Mouse (Mus musculus): ENCODE data around the gene Meis1.

The Meis1 gene

DNA sequence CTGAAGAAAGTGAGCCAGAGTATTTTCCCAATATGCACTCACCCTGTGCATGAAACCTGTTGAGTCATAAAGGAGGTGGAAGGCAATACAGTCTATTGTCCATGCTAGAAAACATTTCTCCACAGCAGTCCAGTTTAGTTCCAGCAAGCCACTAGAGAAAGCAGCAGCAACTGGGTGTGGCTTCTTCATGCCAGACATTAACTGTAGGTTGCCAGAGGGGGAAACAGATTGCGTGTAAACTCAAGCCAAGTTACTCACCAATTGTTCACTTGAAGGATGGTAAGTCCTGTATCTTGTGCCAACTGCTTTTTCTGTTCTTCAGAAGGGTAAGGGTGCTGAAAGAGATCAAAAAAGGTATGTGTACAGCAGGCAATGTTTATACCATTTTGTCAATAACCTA, 113.4 kb downstream of the Meis1 start:
- DNase-seq (ENCODE audit: low spot score in 2 of 2), result no peak

DNA sequence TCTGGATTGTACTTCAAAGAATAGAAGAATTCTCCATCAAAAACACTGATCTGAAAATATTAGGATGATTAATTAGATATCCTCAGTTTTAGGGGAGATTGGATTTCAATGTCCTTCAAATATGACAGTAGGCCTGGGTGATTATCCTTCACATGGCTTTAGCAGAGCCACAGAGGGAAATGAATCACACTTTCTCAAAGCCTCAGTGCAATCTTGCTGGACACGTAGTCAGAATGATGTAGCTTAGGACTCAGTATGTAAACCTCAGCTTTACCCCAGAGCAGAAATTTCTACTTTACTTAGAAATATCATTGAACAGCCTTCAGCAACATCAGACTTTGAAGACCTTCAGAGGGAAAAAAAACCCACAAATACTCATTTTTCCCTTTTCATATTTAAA, 113.9 kb downstream of the Meis1 start:
- DNase-seq (ENCODE audit: low spot score in 2 of 2), result no peak

DNA sequence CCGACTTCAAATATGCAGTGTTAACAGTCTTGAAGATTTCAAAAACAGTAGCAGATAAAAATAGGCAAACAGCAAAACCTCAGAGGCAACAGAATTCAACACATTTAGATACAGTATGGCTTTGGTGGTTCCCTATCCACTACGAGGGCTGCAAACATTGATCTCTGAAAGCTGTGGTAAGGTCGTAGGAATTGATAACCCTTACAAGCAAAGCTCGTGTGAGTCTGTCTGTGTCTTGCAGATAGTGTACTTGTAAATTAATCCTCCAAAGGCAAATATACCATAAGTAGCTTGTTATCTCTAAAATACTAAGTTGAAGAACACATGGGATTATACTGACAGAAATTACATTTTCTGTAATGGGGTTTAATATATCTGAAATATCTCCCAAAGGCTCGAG, 114.5 kb downstream of the Meis1 start:
- no peak for DNase-seq (ENCODE audit: low spot score in 2 of 2)

DNA sequence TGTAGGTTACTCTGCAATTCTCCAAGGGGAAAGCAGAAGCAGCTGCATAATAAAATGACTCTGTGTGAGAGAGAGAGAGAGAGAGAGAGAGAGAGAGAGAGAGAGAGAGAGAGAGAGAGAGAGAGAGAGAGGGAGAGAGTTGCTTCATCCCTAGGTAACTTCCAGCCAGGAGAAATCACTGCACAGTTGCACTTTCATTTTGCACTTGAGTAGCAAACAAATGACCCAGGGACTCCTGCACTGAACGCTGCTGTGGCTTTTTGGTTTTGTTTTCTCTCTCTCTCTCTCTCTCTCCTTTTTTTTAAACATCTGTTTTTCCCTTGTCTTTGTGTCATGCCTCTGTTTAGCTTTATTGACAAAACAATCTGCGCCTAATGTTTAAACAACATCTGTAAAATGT, 118.3 kb downstream of the Meis1 start:
- DNase-seq (ENCODE audit: low spot score in 2 of 2), result no peak

DNA sequence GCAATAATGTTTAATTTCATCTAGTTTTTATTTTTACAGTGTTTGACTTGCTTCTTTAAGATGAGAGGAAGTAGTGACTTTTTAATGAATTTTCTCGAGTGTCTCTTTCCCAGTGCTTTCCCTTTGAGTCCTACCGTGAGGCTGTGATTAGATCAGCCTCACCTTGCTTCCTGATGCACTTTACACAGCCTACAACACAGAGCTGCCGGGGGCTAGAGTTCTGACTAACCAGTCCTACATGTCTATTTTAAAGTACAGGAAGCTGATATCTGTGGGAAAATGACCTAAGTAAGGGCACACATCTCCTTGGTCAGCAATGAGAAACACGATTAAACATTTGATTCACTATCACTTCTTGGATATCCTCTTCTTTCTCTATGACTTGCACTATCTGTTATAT, 119.9 kb downstream of the Meis1 start:
- DNase-seq (ENCODE audit: low spot score in 2 of 2), result no peak

DNA sequence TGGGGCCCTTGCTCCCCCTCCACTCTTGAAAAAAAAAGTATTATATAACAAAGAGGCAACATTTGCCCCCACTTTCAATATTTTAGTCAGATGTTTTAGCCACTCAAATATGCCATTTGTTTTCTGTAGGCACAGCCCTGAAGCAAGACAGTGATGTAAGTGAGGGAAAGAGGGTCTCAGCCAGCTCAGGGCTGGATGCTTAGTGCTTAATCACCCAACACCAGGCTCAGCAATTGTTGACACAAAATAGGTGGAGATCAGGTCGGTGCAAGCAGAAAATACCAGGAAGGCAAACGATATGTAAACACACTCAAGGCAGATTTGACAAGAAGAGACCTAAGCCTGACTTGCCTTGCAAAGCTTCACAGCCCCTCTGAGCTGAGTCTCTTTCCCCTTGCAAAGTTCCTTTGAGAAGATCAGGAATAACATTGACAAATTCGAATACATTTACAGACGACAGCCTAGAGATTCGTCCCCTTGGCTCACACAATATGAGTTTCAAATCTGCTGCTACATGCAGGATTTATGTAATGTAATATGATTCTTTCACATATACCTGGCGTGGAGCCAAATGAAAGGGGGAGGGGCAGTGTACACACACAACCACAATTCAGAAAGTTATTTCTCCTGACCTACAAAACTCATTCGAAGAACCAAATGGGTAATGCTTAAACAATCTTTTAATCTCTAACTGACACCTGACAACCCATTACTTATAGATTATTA, 120.7 kb downstream of the Meis1 start:
- peak in 1 of 2 experiments; percentile 8 for DNase-seq (ENCODE audit: low spot score in 2 of 2)

DNA sequence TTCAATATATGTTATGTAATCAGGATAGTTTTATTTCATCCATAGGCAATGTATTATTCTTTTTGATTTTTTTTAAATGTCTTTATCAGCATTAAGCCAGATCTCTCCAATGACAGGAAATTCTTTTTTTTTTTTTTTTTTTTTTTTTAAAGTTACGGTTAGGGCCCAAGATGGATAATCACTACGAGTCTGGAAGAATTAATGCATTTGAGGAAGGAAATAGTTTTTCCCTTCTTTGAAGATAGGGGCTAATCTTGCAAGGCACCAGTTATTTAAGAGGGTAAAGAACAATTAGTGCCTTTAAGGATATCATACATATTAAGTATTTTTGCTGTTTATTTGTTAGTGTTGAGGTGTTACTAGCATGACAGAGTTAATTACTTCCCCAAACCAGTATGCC, 121.5 kb downstream of the Meis1 start:
- DNase-seq (ENCODE audit: low spot score in 2 of 2), result no peak

DNA sequence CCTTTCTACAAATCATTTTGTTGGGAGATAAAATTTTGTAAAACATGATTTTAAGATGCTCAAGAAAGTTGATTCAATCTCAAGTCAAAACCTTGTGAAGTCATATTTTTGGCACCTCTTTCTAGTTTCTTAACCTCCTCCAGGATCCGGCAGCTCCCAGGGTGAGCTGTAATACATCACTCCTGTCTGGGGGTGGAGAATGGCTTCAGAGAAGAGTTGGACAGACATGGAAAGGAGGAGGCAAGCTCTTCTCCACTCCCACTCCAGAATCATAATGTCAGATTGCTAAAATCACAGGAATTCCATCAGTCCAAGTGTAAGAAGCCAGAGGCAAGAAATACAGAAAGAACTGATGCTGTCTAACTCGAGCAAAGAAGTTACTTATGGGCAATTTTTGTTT, 126.3 kb downstream of the Meis1 start:
- no peak for DNase-seq (ENCODE audit: low spot score in 2 of 2)

DNA sequence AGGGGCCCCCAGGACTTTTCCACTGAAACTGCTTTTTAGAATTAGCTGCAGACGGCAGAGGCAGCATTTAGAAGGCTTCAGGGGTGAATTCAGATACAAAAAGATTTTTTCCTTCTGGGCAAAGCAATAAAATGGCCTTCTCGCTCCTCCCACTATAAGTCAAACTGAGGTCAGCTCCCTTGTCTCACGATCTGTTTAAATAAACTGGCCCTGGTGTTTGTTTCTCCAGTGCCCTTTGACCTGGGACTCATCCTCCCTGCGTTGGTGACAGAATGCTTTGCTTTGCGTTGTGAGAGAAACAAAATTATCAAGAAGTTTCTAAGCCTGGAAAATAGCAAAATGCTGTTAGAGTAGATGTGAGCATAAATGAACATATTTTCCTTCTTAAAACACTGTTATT, 129.6 kb downstream of the Meis1 start:
- no peak for DNase-seq (ENCODE audit: low spot score in 2 of 2)

DNA sequence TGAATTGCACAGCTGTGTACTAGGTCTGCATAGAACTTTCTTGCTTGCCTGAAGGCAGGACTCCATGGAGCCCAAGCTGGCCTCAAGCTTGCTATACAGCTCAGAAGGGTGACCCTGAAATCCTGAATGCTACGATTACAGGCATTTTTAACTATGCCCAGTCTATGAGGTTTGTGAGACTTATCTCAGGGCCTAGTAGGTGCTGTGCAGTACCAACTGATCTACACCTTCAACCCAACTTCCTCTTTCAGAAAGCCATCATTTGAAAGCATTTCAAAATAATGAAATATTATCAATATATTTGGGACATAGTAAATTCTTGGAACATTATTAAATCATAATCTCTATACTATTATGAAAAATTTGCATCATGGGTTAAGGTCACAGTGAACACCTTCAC, 130.1 kb downstream of the Meis1 start:
- no peak for DNase-seq (ENCODE audit: low spot score in 2 of 2)

DNA sequence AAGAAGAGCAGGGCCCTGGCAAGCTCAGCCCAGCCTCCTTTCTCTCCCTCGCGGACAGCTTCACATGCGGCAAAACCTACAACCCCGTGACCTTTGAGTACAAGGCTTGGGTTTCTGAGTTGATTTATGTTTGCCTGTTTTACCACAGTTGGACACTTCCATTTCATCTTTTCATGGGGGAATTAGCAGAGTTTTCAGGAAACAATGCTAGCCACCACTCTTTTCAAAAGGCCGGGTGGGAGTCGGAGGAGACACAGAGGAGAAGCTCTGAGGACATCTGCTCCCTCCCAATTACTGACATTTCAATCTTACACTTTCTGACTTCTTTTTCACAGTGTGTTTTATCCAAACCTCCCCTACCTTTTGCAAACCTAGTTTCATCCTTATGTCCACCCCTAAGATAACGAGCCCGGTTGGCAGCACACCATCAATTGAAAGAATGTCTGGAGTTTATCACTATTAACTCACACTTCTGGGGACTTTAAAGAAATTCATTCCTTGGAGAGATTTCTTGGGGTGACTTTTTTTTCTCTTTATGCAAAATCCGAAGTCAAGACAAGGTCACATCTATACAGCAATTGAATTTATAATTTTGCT, 133.0 kb downstream of the Meis1 start:
- no peak for DNase-seq (ENCODE audit: low spot score in 2 of 2)

DNA sequence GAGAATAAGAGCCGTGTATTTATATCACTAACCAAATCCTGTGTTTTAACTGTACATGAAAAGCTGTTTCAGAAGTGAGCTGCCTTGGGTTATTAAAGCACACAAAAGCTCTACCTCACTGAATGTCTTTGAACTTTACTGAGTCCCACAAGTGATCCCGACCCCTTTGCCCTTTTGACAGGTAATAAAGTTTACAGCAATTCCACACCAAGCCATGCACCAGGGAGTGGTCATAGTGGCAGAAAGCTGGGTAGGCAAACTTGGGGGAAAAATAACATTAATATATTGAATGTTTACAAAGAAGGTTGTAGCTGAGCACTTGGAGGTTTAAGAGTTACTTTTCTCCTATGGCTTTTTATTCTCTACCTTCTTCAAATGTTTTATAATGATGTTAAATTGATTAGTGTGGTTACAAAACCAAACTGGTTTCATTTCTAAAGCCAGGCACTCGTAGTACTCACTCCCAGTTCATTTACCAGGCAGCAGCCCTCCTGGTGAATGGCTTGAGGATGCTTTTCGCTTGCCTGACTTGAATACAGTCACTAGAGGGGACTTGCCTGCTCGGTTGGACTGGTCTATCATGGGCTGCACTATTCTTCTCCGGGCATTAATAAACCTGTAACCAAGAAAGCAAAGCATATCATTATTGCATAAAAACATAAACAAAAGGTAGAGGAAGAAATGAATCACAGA, 133.6 kb downstream of the Meis1 start:
- no peak for DNase-seq (ENCODE audit: low spot score in 2 of 2)

DNA sequence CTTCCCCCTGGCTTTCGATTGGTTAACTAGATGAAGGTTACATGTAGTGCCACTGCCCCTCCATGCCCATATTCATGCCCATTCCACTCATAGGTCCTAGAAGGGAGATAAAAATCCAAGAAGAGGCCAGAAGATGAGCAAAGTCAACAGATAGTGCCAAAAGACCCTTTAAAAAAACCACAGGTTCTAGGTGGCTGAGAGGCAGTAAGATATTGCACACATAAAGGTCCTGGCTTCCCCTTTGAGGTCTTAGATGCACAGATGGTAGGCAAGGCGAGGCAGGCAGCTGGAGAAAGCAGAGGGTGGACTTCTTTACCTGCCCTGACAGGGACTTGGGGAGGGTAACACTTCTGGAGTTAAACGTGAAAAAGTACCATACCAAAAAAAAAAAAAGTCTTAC, 134.8 kb downstream of the Meis1 start:
- DNase-seq (ENCODE audit: low spot score in 2 of 2), result no peak

DNA sequence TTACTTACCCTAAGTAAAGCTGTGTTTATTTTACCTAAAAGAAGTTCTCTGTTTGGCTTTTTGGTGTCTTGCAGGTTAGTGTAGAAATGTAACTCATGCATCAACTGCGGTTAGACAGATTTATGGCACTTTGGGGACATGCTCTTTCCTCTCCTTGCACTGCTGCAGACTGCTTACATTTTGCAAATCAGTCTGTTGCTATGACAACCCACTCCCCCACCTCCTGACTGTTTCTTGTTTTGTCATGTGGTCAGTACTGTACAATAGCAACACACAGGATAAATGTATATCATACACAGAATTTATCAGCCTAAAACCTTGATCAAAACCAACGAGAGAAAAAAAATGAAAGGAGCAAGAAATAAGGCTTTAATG, 135.3 kb downstream of the Meis1 start:
- no peak for DNase-seq (ENCODE audit: low spot score in 2 of 2)

DNA sequence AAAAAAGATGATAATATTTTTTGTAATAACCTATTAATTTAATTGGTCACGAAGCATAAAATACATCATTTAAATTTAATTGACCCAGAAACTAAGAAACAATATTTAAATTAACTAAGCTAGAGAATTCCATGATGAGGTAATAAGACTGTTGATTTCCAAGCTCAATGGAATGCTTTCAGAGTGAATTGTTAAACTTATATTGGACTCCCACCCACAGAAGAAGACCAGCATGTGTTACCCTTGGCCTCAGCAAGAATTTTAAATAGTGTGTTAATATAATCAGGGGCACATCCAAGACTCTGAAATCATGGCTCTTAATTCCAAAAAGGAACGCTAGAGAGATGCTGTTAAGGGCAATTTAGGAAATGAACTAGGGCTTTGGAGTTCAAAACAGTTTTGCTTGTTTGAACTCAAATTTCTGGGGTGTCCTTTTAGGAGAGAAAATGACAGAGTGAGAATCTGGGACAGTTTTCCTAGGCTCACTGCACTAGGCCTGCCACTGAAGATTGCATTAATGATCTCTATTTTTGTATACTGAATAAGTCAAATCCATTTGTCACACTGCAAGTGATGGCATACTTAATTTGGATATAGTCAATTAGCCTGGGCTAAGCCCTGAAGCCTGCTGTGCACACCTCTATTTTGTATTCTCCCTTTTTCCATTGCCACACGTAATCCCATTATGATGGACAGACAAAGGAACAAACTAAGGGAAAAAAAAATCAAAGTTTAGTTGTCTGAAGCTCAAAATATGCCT, 135.9 kb downstream of the Meis1 start:
- no peak for DNase-seq (ENCODE audit: low spot score in 2 of 2)

DNA sequence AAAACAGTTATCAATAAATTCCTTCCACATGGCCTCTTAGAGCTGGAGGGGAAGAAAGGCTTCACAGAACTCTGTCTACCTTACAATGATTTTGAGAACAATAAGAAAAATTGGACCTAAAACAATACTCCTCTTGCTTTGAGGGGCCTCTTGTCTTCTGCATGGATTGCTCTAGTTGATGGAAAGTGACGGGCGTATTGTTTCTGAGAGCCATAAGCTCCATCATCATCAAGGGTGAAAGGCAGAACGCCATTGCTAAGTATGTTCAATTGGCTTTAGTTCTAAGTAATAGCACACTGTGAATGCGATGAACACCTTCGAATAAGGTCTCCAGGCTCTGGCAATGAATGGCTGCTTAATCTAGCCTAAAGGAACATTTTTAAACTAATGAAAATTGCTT, 136.5 kb downstream of the Meis1 start:
- no peak for DNase-seq (ENCODE audit: low spot score in 2 of 2)

DNA sequence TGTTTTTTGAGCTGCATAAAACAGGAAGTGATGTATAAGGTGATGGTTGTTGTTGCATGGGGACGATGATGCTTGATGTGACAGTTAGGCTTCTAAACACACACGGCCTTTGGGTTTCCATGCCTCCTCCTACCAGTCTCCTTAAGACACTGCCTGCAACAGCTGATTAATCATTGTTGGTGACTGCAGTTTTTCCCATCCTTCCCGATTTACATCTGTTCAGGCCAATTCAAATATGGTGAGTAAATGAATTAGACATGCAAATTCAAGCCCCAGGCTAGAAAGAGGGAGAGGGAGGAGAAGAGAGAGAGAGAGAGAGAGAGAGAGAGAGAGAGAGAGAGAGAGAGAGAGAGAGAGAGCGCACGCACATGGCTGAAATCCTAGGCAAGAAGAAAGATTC, 138.0 kb downstream of the Meis1 start:
- no peak for DNase-seq (ENCODE audit: low spot score in 2 of 2)

DNA sequence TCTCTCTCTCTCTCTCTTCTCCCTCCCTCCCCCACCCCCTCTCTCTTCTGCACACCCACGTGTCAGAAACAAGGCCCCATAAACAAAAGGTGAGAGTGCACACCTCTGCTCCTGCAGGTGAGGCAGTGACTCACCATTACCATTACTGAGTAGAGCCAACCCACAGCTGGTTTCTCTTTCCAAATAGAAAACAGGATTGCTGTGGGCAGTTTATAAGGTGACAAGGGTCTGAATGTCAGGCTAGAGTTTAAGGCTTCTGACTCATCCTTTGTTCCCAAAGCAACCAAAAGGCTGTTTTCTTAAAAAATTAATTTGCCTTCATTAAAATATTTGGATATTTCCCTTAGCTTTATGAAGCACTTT, 139.3 kb downstream of the Meis1 start:
- DNase-seq (ENCODE audit: low spot score in 2 of 2), result no peak

DNA sequence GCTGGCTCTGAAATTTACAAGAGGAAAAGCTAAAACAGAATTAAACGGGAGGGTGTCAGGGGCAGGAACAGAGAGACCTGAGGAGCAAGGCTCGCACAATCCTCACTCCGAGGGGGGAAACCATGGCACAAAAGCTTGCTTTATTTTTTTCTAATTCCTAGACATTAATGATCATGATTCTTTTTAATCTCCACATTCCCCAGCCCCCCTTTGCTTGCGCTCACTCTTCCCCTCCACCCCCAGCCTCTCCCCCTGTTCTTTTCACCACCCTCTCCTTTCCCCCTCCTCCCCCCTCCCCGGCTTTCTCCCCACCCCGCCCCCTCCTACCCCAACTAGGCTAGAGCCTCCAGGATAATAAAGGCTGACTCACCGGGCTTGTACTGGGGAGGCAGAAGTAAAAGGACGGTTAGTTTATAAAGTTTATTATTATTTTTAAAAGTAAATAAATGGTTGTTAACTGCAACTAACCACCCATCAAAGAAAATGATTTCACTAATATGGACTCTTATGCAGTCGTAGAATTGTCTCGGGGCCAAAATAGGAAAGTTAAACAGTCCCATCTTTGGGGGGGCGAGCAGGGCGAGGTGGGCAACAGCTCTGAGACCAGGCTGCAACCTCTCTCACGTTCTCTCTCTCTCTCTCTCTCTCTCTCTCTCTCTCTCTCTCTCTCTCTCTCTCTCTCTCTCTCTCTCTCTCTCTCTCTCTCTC, 139.9 kb downstream of the Meis1 start:
- no peak for DNase-seq (ENCODE audit: low spot score in 2 of 2)

DNA sequence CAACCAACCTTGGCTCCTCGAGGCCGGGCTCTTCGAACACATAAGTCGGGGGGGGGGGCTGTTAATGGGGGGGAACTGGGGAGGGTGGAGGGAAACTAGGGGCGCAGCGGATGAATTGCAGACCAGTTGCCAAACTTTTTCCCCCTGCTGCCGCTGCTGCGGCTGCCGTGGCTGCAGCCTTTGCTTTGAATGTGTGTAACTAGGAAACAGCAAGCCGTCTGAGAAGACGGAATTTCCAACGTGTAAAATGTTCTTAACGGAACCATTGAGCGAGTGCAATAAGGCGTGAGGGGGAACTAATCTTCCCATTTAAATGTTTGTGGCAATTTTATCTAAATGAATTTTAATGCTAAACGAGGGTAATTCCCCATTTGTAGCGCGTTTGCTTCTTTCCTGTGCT, 140.8 kb downstream of the Meis1 start:
- DNase-seq (ENCODE audit: low spot score in 2 of 2), result no peak

DNA sequence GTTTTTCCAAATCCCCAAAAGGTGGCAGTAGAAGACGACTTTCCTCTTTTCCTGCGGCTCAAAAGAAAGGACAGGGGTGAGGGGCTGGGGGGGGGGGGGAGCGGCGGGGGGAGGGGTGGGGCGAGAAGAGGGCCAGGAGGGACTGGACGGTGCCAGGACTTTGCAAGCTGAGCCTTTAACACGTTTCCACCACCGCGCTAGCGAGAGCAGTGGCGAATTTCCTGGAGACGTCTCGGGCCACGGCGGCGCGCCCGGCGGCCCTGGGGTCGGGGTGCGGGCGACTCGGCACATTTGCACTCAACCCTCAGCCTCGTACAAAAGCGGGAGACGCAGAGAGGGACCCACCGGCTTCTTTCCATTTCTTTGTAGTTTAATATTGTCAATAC, 141.2 kb downstream of the Meis1 start:
- peak in 1 of 2 experiments; percentile 67 for DNase-seq (ENCODE audit: low spot score in 2 of 2)
